Mouse (Mus musculus): ENCODE measurements around the gene Ptn.

Gene Ptn

GRCm38 (mm10) chr6:36812666-36813515, 2.9 kb upstream of the Ptn start:
- no peak for DNase-seq

- no peak for DNase-seq
Observed at GRCm38 (mm10) chr6:36810448-36810847, 428 bp upstream of the Ptn start.

GRCm38 (mm10) chr6:36809311-36809726, 701 bp downstream of the Ptn start:
- no peak for DNase-seq

GRCm38 (mm10) chr6:36808306-36809058, 1.5 kb downstream of the Ptn start:
- DNase-seq: no peak

- no peak for DNase-seq
Observed at GRCm38 (mm10) chr6:36806906-36807305, 3.1 kb downstream of the Ptn start.

- no peak for DNase-seq
Observed at GRCm38 (mm10) chr6:36800309-36800946, 9.6 kb downstream of the Ptn start.

GRCm38 (mm10) chr6:36797066-36797655, 12.9 kb downstream of the Ptn start:
- no peak for DNase-seq

GRCm38 (mm10) chr6:36794535-36794934, 15.5 kb downstream of the Ptn start:
- no peak for DNase-seq

GRCm38 (mm10) chr6:36793775-36794174, 16.2 kb downstream of the Ptn start:
- no peak for DNase-seq

GRCm38 (mm10) chr6:36789261-36789660, 20.8 kb downstream of the Ptn start:
- DNase-seq: no peak

- no peak for DNase-seq
Observed at GRCm38 (mm10) chr6:36788576-36789191, 21.3 kb downstream of the Ptn start.

GRCm38 (mm10) chr6:36784682-36785208, 25.3 kb downstream of the Ptn start:
- no peak for DNase-seq

- no peak for DNase-seq
Observed at GRCm38 (mm10) chr6:36782481-36782880, 27.5 kb downstream of the Ptn start.

GRCm38 (mm10) chr6:36777567-36778337, 32.3 kb downstream of the Ptn start:
- no peak for DNase-seq

- DNase-seq: no peak
Observed at GRCm38 (mm10) chr6:36777039-36777438, 33.0 kb downstream of the Ptn start.

- no peak for DNase-seq
Observed at GRCm38 (mm10) chr6:36775647-36776360, 34.2 kb downstream of the Ptn start.

- DNase-seq: no peak
Observed at GRCm38 (mm10) chr6:36772541-36772940, 37.5 kb downstream of the Ptn start.

GRCm38 (mm10) chr6:36769012-36769411, 41.0 kb downstream of the Ptn start:
- no peak for DNase-seq

- DNase-seq: no peak
Observed at GRCm38 (mm10) chr6:36766941-36767340, 43.1 kb downstream of the Ptn start.

- no peak for DNase-seq
Observed at GRCm38 (mm10) chr6:36755001-36755885, 54.8 kb downstream of the Ptn start.

Measured in thymus, postnatal 25 days (tissue).